Mouse (Mus musculus): ENCODE results near the gene Rapgef4.
A peak's percentile ranks its signal among the peaks of the same experiment; 100 is the strongest.
"Not testable (repeated sequence)": the region's sequence is repeated elsewhere in the genome, so short reads cannot be mapped to it uniquely, and the experiment has no call there.

Rapgef4 gene

GRCm38 (mm10) chr2:72026506-72026905 is 45.5 kb downstream of the Rapgef4 start:
- DNase-seq (ENCODE audit: low spot score): no peak

DNA sequence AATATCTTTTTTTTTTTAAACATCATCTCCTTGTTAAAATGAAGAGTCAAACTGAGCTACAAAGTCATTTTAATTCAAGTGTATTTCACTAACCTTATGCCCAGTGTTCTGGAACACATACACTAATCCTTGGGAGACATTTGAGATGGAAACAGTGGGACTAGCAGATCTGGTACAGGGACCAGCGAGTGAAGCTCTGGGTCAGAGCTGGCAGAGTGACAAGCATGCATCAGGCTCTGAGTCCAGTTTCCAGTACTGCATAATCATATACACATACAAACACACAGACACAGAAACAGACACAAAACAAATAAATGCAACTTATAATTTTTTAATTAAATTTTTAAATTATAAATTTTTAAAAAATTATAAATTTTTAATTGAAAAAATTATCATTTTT is 48.0 kb downstream of the Rapgef4 start:
- DNase-seq (ENCODE audit: low spot score): no peak

- DNase-seq (ENCODE audit: low spot score): no peak
These were observed 48.6 kb downstream of the Rapgef4 start for GRCm38 (mm10) chr2:72029586-72030144.

GRCm38 (mm10) chr2:72031717-72032116 is 50.7 kb downstream of the Rapgef4 start:
- no peak for DNase-seq (ENCODE audit: low spot score)

GRCm38 (mm10) chr2:72035616-72036015 is 54.6 kb downstream of the Rapgef4 start:
- DNase-seq (ENCODE audit: low spot score): peak; percentile 25

GRCm38 (mm10) chr2:72037357-72037756 is 56.3 kb downstream of the Rapgef4 start:
- no peak for DNase-seq (ENCODE audit: low spot score)

DNA sequence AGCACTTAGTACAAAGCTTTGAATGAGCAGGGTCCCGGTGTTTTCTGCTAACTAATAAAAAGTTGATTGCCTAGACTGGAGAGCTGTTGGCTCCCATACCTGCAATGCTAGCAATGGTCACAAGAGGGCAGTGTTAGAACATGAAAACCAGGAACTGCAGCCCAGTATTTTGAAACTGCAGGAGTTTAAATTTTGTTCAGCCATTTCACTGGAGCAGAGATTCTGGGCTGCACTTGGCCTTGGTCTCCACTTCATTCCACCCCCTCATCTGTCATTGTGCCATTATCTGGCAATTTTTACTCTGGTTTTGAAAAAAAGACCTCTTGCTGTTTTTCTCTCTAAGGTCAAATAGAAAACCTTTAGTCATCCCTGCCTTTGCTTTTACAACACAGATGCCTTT is 57.2 kb downstream of the Rapgef4 start:
- DNase-seq (ENCODE audit: low spot score): peak; percentile 90

DNA sequence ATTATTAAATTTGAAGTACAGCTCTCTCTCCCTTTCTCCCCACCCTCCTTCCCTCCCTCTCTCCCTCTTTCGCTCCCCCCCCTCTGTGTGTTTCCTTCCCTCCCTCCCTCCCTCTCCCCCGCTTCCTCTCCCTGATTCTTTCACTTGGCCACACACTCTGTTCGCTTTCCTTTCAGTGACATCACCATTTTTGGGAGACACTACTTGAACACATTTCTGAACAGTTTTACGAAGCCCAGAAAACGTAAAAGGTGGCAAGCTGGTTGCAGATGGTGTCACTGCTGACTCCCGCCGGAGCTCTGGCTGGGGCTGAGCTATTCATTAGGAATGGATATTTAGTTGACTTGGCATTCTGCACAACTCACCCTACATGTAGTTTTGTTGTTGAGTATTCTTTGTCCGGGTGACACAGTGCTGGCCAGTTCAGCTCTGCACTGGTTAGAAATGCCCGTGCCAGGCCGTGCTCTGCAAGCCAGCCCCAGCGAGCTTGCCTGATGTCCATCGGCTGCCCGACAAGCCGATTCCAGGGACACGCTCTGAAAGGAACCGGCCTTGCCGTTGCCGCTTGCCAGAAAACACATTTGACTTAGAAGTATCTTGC is 57.7 kb downstream of the Rapgef4 start:
- DNase-seq (ENCODE audit: low spot score): no peak

DNA sequence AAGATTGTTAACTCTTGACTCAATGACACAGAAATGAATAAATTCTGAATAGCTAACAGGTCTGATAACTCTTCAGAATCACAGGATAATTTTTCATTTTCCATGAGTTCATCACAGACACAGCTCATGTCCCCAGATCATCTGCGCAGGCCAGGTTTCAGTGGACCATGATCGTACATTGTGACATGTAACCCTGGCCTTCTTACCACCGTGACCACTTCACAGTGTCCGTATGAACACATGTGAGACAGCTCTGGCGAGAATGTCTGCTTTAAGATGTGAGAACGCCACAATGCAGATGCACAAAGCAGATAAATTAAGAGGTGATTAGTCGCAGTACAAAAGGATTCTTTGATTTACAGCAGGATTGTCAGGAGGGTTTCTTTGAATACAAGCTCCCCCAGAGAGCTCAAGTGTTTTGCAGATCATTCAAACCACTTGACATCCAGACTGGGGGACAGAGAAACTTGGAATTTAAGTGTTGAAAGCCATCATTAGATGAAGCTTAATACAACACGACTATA is 58.5 kb downstream of the Rapgef4 start:
- DNase-seq (ENCODE audit: low spot score): no peak

DNA sequence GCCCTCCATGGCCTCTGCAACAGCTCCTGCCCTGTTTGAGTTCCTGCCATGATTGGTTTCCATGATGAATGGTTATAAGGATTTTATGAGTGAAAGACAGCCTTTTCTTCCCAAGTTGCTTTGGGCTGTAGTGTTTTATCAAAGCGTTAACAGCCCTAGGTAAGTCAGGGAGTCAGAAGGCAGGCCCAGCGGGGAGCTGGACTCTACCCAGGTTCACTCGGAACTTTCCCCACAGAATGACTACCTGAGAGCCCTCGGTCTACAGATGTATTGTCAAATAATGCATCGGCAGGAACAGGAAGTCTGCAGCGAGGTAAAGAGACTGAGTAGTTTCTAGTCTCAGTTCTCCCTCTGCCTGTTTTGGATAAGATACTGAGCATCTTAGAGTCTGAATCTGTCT is 60.0 kb downstream of the Rapgef4 start:
- DNase-seq (ENCODE audit: low spot score): no peak

DNA sequence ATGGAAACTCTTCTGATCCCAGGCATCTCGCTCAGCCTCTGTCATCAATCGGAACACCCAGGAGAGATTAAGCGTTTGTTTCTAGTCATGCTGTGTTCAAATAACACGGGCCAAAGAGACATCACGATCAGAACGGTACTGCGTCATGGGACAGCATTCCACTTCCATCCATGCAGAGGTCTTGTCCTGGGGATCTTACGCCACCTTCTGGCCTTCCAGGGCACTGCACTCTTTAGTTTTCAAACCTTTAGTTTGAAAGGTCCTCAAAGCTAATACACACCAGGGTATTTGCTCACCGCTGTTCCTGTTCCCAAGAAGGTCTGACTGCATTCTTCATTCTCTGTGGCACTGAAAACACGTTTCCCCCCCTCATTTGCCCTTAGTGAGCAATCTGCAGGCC is 61.1 kb downstream of the Rapgef4 start:
- no peak for DNase-seq (ENCODE audit: low spot score)

GRCm38 (mm10) chr2:72044191-72044590 is 63.2 kb downstream of the Rapgef4 start:
- peak; percentile 12 for DNase-seq (ENCODE audit: low spot score)

- DNase-seq (ENCODE audit: low spot score): no peak
These were observed 64.0 kb downstream of the Rapgef4 start for GRCm38 (mm10) chr2:72045024-72045423.

DNA sequence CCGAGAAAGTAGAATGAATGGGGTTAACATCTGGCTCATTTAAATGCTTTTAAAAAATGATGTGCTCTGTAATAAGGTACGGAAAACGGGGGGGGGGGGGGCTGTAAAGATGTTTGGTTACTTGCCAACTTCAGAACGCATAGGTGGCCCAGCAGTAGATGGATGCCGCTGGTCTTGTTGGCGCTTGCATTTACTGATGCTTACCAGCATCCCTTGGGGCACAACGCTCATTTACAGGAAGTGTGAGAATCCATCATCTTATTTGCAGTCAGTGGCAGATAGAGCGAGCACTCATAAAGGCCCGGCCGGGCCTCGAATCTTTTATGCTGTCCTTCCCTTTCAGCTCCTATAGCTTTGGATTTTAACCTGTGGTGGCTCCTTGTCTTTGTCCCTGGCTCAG is 64.6 kb downstream of the Rapgef4 start:
- no peak for DNase-seq (ENCODE audit: low spot score)

DNA sequence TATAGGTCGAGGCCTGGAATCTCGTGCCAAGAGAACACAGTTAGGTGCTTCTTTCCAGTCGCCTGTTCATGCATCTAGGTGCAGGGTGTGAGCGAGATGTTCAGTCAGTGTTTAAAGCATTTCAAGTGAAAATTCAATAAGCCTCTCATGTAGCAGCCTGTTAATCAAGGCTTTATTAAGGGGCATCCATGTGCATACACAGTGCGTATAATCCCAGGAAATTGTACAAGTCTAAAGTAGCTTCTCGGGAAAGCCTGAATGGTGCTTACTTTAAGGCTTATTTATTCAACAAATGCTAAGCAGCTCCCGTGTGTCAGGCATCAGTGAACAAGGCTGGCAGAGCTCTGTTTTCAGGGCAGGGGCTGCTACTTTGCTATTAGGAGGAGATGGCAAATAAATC is 69.4 kb downstream of the Rapgef4 start:
- DNase-seq (ENCODE audit: low spot score): no peak

- DNase-seq (ENCODE audit: low spot score): no peak
These were observed 73.2 kb downstream of the Rapgef4 start for GRCm38 (mm10) chr2:72054280-72054679.

DNA sequence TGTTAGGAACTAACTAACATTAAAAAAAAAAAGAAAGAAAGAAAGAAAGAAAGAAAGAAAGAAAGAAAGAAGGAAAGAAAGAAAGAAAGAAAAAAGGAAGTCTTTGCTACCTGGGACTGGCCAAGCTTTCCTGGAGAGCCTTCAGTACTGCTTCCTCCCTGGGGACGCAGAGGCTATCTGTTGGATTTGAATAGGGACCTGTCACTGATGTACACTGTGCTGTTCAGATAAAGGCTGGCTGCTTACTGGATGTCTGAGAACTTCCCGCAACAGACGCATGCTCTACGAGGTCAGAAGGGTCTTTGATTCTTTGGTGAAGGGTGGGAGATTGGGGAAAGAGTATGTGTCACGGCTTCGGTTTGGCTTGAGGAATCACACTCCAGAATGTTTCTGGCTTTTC is 73.7 kb downstream of the Rapgef4 start:
- DNase-seq (ENCODE audit: low spot score): no peak

- no peak for DNase-seq (ENCODE audit: low spot score)
These were observed 74.4 kb downstream of the Rapgef4 start for GRCm38 (mm10) chr2:72055476-72055875.

DNA sequence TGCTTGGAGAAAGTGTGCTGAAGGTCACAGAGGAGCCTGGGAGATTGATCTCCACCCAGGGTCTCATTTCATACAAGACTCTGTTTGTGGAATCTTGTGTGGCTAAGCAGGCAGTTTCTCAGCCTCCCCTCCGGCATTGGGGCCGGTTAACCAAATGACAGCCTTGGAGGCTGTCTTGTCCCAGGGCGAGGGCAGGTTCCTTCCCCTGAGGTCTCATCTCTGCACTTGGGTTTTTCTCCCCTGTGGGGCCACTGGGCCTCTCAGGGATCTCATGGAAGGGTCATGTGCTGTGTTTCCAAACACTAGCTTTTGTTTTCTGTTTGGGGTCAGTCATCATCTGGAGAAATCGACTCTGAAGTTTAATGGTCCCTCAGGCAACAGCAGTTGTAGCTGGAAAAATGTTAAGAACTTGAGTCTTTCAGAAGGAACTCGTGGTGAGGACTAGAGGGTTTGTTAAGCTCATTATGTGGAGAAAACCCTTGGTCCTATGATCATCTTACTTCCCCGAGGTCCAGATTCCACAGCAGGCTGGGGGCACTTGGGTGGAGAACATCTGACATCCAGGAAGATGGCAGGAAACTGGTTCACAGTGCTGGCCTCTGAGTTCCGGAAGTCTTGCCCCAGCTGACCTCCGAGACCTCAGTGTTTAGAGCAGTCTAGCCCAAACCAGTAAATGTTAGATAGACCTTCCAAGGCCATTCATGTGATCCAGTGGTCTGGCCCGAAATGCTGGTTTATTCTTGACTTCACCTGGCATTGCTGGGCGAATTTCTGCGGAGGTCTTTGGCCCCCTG is 75.2 kb downstream of the Rapgef4 start:
- no peak for DNase-seq (ENCODE audit: low spot score)

GRCm38 (mm10) chr2:72062931-72063330 is 81.9 kb downstream of the Rapgef4 start:
- DNase-seq (ENCODE audit: low spot score): peak; percentile 10

DNA sequence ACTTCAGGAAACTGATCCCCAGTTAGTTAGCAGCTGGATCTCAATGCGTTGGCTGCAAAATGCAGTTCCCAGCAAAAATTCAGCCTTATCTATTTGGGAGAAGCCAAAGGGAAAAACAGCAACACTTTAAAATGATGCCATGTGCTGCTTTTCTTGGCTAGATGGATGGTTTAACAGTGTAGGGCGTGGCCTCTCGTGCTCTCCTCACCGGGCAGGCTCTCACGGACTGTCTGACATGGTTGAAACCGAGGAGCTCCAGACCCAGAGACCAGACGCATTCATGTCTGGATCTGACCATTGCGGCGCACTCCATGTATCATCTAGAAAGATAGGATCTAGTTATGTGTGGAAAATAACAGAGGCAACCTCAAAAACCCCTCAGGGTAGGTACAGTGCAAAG is 87.5 kb downstream of the Rapgef4 start:
- DNase-seq (ENCODE audit: low spot score): no peak

DNA sequence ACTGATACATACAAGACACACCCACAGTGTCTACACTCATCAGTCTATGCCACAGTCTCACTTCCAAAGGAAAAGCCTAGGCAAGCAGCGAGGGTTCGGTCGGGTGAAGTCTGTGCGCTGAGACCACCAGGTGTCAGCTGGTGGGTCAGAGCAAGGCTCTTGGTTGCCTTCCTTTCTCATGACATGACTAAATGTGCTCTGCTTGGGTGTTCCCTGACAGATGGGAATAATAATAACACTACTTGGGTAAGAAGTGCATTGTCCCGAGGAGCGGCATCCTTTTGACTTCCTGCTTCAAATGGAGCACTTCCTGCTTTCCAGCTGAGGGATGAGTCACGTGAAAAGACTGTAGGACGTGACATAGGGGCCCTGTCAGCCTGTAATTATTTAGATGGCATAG is 89.0 kb downstream of the Rapgef4 start:
- DNase-seq (ENCODE audit: low spot score): no peak

DNA sequence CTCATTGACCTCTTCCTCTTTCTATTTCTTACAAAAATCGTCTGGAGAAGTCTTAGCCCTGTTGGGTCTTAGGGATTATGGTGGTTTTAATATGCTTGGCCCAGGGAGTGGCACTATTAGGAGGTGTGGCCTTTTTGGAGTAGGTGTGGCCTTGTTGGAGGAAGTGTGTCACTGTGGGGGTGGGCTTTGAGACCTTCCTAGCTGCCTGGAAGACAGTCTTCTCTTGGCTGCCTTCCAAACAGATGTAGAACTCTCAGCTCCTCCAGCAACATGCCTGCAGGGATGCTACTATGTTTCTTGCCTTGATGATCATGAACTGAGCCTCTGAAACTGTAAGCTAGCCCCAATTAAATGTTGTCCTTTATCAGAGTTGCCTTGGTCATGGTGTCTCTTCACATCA is 92.1 kb downstream of the Rapgef4 start:
- DNase-seq (ENCODE audit: low spot score): not testable (repeated sequence)
